Comparison of ENCODE assay signal across 8 mouse cellular contexts in genomic region chr8:60890520-60890874, GRCm38 (mm10). TPM values are rescaled to one million over a fixed set of nuclear protein-coding genes. Genes with fewer than 3 reads are reported as not detected.
DNase-seq lines count a peak whose midpoint lies in the region; ATAC-seq and TF ChIP-seq lines count a peak whose summit lies in the region.

No protein-coding gene starts in this region.

- no peaks in the 10 kb centered on the region for H3K9me3 ChIP-seq in hindbrain, embryonic 12.5 days (replicated peaks)
- H3K9me3 ChIP-seq in midbrain, embryonic 12.5 days, result no peaks in the 10 kb centered on the region

- no peak for ATAC-seq in hindbrain, embryonic 12.5 days (ENCODE audit: low FRiP score)
- no peak for ATAC-seq in midbrain, embryonic 12.5 days (ENCODE audit: low FRiP score, low read depth)

- peak overlapping the region; percentile 75 for H3K9ac ChIP-seq in hindbrain, embryonic 12.5 days
- peak overlapping the region; percentile 79 for H3K9ac ChIP-seq in midbrain, embryonic 12.5 days (replicated peaks)

- under 1% methylated on average over 23 of the region's 23 CpGs for WGBS in kidney, adult 2 months
- 1% methylated on average over 23 of the region's 23 CpGs for WGBS in bone marrow, adult 2 months
- 3% methylated on average over 23 of the region's 23 CpGs for whole genome bisulfite sequencing in hindbrain, embryonic 12.5 days
- 3% methylated on average over 22 of the region's 23 CpGs for WGBS in midbrain, embryonic 12.5 days

- DNase-seq in kidney, adult 2 months, result no peak
- DNase-seq in kidney, postnatal 4 days, result no peak
- DNase-seq in MN1 (ENCODE audit: low spot score), result no peak
- DNase-seq in thymus, postnatal 4 days, result no peak
- no peak for DNase-seq in cerebellum, postnatal 10 days

- H3K4me2 ChIP-seq in hindbrain, embryonic 12.5 days (replicated peaks), result peak overlapping the region; percentile 71
- H3K4me2 ChIP-seq in midbrain, embryonic 12.5 days (replicated peaks), result peak overlapping the region; percentile 76

- H3K27ac ChIP-seq in kidney, adult 2 months (ENCODE audit: insufficient read depth, low read depth, low read length), result no peak overlapping the region
- H3K27ac ChIP-seq in bone marrow, adult 2 months (ENCODE audit: control insufficient read depth, insufficient read depth, low read depth, low read length, poor library complexity), result peak overlapping the region; percentile 50; the same call in 1 of the 2 replicates
- H3K27ac ChIP-seq in hindbrain, embryonic 12.5 days, result no peak overlapping the region
- peak overlapping the region; percentile 44; the same call in 1 of the 2 replicates for H3K27ac ChIP-seq in midbrain, embryonic 12.5 days (replicated peaks)

- no peak for TF ChIP-seq CTCF in kidney, adult 2 months (conservative IDR thresholded peaks at IDR 0.05; ENCODE audit: insufficient read depth, insufficient read length, low read depth, low read length)
- no peak for TF ChIP-seq CTCF in bone marrow, adult 2 months (IDR thresholded peaks at IDR 0.05; ENCODE audit: control insufficient read depth, insufficient read depth, low read length)

- no peak for TF ChIP-seq POLR2A in kidney, adult 2 months (IDR thresholded peaks at IDR 0.05; ENCODE audit: low read depth, low read length)
- no peak for TF ChIP-seq POLR2A in bone marrow, adult 2 months (IDR thresholded peaks at IDR 0.05; ENCODE audit: borderline replicate concordance, control insufficient read depth, low read depth, low read length)

- no peaks in the 10 kb centered on the region for H3K27me3 ChIP-seq in kidney, adult 2 months (replicated peaks; ENCODE audit: control insufficient read depth, insufficient read depth, low read length)
- H3K27me3 ChIP-seq in hindbrain, embryonic 12.5 days, result no peaks in the 10 kb centered on the region
- no peaks in the 10 kb centered on the region for H3K27me3 ChIP-seq in midbrain, embryonic 12.5 days

- no peaks in the 10 kb centered on the region for H3K36me3 ChIP-seq in kidney, adult 2 months (ENCODE audit: control insufficient read depth, insufficient read depth, low read length)
- 0 out of 2 replicates have a peak, but pooled peaks cover 5% of the 10 kb centered on the region for H3K36me3 ChIP-seq in hindbrain, embryonic 12.5 days
- H3K36me3 ChIP-seq in midbrain, embryonic 12.5 days, result peaks cover 10% of the 10 kb centered on the region

- H3K4me3 ChIP-seq in kidney, adult 2 months (ENCODE audit: insufficient read depth, low read depth, low read length), result peak overlapping the region; percentile 96
- H3K4me3 ChIP-seq in bone marrow, adult 2 months (replicated peaks; ENCODE audit: control insufficient read depth, low read depth, low read length), result peak overlapping the region; percentile 88
- H3K4me3 ChIP-seq in hindbrain, embryonic 12.5 days, result peak overlapping the region; percentile 73
- H3K4me3 ChIP-seq in midbrain, embryonic 12.5 days, result peak overlapping the region; percentile 74

- H3K4me1 ChIP-seq in kidney, adult 2 months (ENCODE audit: control insufficient read depth, insufficient read depth, low read length), result peaks cover 8% of the 10 kb centered on the region; the same call in 1 of the 2 replicates
- H3K4me1 ChIP-seq in bone marrow, adult 2 months (ENCODE audit: control insufficient read depth, insufficient read depth, low read length), result peaks cover 1% of the 10 kb centered on the region; the same call in 1 of the 2 replicates
- H3K4me1 ChIP-seq in hindbrain, embryonic 12.5 days, result peaks cover 12% of the 10 kb centered on the region
- H3K4me1 ChIP-seq in midbrain, embryonic 12.5 days, result peaks cover 18% of the 10 kb centered on the region

RNA-seq across cellular contexts. Expression of gene Hpf1, which starts 0.3 kb away (rescaled TPM):
- 3.9 and 6.5 TPM in 2 replicates for polyA plus RNA-seq in kidney, adult 2 months (2012; rRNA removed)
- 212 and 214 TPM in 2 replicates for polyA plus RNA-seq in bone marrow, adult 2 months (2011; ENCODE audit: insufficient read depth, insufficient read length, low replicate concordance, missing spikeins)
- 116 and 119 TPM in 2 replicates for polyA plus RNA-seq in hindbrain, embryonic 12.5 days (2016; fragmentation: Nextera tagmentation; extraction: Ambion mirVana)
- polyA plus RNA-seq in midbrain, embryonic 12.5 days (2016; fragmentation: Nextera tagmentation; extraction: Ambion mirVana), result 114 and 117 TPM in 2 replicates

Comparison
In these comparisons a context has a peak if more than half of its experiments do, and no peak if none do; other contexts are left out.
1. H3K27ac ChIP-seq: peak in bone marrow, adult 2 months (single experiment) and midbrain, embryonic 12.5 days (single experiment); none in kidney, adult 2 months (single experiment) and hindbrain, embryonic 12.5 days (single experiment).
2. RNA of gene Hpf1, which starts 0.3 kb away (polyA plus RNA-seq): 212 to 214 TPM in bone marrow, adult 2 months, 116 to 119 TPM in hindbrain, embryonic 12.5 days and 114 to 117 TPM in midbrain, embryonic 12.5 days; 3.9 to 6.5 TPM in kidney, adult 2 months; every median in the first group is over 10 times any median in the second.
3. Peak in every context shown above with its lines, with median percentiles within 50 percentile points of each other: H3K4me3 ChIP-seq.